Mouse (Mus musculus) liver, adult 2 months (tissue): ENCODE data around the gene Mcf2l. TPM values are rescaled to one million over a fixed set of nuclear protein-coding genes. Genes with fewer than 3 reads are reported as not detected.

Source experiments
- DNase-seq: peaks from one replicate; pipeline ENCODE4 v3.0.0-alpha.2; 2011; ENCODE audit warnings: low read depth, low spot score; ENCODE audit errors: extremely low read depth
- H3K27ac ChIP-seq: fragments of 200-500 bp; replicated peaks from 2 replicates; pipeline ENCODE4 v1.5.1; 2012; ENCODE audit warnings: low read depth, mild to moderate bottlenecking, control low read depth, inconsistent platforms, low read length; ENCODE audit not compliant: insufficient read depth
- H3K27me3 ChIP-seq: fragments of 200-500 bp; 2 replicates; pipeline ENCODE4 v1.6.1; 2012; ENCODE audit warnings: mild to moderate bottlenecking, moderate library complexity, low read length, inconsistent platforms; ENCODE audit not compliant: control insufficient read depth, insufficient read depth
- H3K36me3 ChIP-seq: fragments of 200-500 bp; 2 replicates; pipeline ENCODE4 v1.6.1; 2012; ENCODE audit warnings: low read length, inconsistent platforms; ENCODE audit not compliant: control insufficient read depth, insufficient read depth
- H3K4me1 ChIP-seq: fragments of 200-500 bp; 2 replicates; pipeline ENCODE4 v1.6.1; 2011; ENCODE audit warnings: low read length; ENCODE audit not compliant: control insufficient read depth, insufficient read depth
- H3K4me3 ChIP-seq: fragments of 200-500 bp; 2 replicates; pipeline ENCODE4 v1.5.1; 2011; ENCODE audit warnings: low read depth, mild to moderate bottlenecking, control low read depth, low read length, moderate library complexity; ENCODE audit not compliant: insufficient read depth
- H3K79me2 ChIP-seq: fragments of 200-500 bp; 2 replicates; pipeline ENCODE4 v1.6.1; 2012; ENCODE audit warnings: inconsistent platforms, mild to moderate bottlenecking, low read length, moderate library complexity; ENCODE audit not compliant: control insufficient read depth, insufficient read depth
- H3K9ac ChIP-seq: fragments of 200-500 bp; 2 replicates; pipeline ENCODE4 v1.6.1; 2012; ENCODE audit warnings: low read depth, mild to moderate bottlenecking, control low read depth, inconsistent platforms, low read length
- CTCF ChIP-seq: fragments of 200-500 bp; IDR thresholded peaks from 2 replicates; pipeline ENCODE4 v1.5.1; 2011; ENCODE audit warnings: low read depth, low read length, control low read depth
- POLR2A ChIP-seq: fragments of 200-500 bp; IDR thresholded peaks from 2 replicates; pipeline ENCODE4 v1.6.1; 2011; ENCODE audit warnings: low read length, control low read depth; ENCODE audit not compliant: insufficient read depth; ENCODE audit errors: extremely low read depth
- WGBS: fragments of 180-500 bp; shearing (Covaris S2); methylation state at CpG from one replicate; pipeline ENCODE4 v1.1.7; 2018; 5-methylcytosine and 5-hydroxymethylcytosine counted together
- polyA plus RNA-seq: library from polyadenylated mRNA; depleted of rRNA; stranded (reverse); fragments of >200 nt; gene quantifications from 2 replicates; pipeline ENCODE4 v1.2.3, GENCODE M21; 2012
- total RNA-seq: library from RNA; depleted of rRNA; stranded (reverse); fragments of >200 nt; gene quantifications from 2 replicates; pipeline ENCODE4 v1.2.3, GENCODE M21; 2014

Mcf2l gene
- total and polyA plus RNA-seq, 2 experiments: 0.11 to 1.1 TPM

DNA sequence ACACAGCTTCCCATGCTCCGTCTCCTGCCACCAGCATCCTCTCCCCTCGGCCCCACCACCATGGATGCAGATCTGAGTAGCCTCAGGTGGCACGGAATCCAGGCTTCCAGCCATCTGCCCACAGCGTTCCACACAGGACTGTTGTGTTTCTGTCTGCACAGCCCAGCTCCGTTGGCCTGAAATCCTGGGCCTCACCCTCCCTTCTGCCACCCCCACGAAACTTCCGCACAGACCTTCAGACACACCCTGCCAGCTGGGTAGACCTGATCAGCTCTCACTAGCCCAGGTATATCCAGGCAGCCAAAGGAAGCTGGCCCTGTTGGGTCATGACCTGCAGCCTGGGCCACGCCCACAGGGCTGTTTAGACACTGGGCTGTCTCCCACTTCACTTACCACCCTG lies 66.9 kb downstream of the Mcf2l start:
- Histone ChIP-seq H3K4me1 (no peaks in the 10 kb centered on the region), H3K79me2 (no peaks in the 10 kb centered on the region), H3K27ac (no peak overlapping the region), H3K27me3 (peaks cover 2% of the 10 kb centered on the region; the same call in 1 of the 2 replicates), H3K9ac (no peak overlapping the region), H3K4me3 (no peak overlapping the region), H3K36me3 (no peaks in the 10 kb centered on the region)
- WGBS: 51% methylated on average over 8 of the region's 8 CpGs
- TF ChIP-seq CTCF: no peak
- TF ChIP-seq POLR2A: no peak
- DNase-seq: no peak

DNA sequence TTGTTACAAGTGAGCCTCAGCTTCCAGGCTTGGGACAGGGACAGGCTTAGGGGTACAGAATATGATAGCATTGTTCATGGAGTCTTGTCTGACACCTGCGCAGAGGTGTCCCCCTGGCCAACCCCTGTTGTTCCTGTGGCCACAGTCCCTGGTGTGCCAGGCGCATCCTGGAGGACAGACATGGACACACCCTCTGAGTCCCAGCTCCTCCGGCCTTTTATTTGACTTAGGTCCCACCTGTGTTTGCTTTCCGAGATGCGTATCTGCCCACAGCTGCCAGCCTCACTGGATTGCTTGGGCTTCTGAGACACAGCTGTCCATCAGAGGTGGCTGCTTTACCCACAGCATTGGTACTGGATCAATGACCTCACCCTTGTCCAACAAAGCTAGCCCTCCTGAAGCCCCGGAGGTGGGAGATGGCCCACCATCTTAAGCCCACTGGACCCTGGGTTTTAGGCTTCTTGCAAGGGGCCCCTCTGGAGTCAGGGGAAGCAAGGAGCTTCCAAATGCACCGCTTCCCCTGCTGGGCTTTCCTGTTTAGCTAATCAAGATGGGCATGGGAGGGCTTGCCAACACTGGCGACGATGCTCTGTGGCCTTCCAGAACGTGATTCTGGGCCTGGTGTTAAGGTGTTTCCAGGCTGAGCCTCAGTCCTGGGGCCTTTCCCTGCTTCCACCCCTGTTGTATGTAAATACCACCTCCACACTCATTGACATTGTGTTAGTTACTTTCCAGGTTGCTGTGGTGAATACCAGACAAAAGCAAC lies 67.7 kb downstream of the Mcf2l start:
- Histone ChIP-seq H3K79me2 (no peaks in the 10 kb centered on the region), H3K4me1 (no peaks in the 10 kb centered on the region), H3K27ac (no peak overlapping the region), H3K36me3 (no peaks in the 10 kb centered on the region), H3K4me3 (no peak overlapping the region), H3K9ac (no peak overlapping the region), H3K27me3 (peaks cover 2% of the 10 kb centered on the region; the same call in 1 of the 2 replicates)
- DNase-seq: no peak
- WGBS: 34% methylated on average over 10 of the region's 10 CpGs
- TF ChIP-seq POLR2A (no peak), CTCF (no peak)

DNA sequence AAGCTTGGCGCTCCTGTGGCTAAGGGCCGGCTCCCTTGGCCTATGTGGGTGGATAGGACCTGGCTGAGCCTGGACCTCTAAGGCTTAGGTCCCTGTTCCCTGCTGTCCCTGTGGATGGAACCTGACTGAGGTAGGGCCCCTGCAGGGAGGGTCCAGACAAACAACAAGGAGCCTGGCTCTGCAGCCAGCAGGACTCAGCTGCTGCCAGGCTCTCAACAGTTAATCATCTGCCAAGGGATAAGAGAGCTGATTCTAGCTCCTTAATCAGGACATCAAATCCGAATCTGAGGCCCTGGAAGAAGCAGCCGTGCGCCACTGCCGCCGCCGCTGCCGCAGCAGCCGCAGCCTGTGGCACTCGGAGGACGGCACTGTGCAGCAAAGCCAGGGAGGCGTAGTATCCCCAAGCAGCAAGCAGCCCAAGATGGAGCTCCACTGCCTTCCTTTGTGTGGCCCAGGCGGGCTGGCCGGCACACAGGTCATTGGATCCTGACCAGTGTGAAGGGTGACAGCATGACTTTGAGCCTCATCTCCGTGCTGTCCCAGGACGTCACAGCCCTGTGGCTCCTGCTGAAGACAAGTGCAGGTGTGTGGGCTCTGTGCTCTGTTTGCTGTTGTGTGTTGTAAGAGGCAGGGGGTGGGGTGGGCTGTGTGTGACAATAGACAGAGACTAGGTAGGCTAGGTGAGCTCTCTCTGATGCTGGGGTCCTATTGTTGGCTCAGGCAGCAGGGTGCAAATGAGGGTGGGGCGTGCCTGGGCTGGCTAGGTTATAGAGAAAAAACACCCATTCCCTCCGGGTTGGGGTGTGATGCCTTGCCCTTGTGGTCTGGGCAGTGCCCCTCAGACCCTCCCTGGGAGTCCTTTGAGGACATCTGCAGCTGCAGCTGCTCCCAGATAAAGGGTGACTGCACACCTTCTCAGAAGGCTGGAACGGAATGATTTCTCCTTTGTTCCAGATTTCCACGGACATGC lies 74.3 kb downstream of the Mcf2l start:
- Histone ChIP-seq H3K79me2 (no peaks in the 10 kb centered on the region), H3K4me1 (no peaks in the 10 kb centered on the region), H3K9ac (no peak overlapping the region), H3K27ac (no peak overlapping the region), H3K27me3 (no peaks in the 10 kb centered on the region), H3K4me3 (no peak overlapping the region), H3K36me3 (no peaks in the 10 kb centered on the region)
- DNase-seq: no peak
- 10% methylated on average over 21 of the region's 21 CpGs for WGBS
- TF ChIP-seq CTCF (no peak), POLR2A (no peak)

DNA sequence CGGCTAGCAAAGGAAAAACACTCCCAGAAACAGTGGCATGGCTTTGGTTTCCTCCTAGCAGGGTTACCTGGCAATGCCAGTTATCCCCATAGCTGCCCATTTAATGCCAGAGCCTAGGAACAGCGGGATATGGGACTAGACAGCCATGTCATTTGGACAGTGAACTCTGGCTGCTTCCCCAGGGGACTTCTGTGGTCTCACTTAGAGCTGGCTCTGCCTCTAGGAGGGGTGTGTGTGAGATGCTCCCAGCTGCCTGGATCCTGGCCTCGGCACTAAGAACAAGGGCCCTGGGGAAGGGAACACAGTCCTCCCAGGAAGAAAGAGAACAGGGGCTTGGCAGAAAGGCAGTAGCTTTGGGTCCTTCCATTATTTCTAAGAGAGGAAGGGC lies 75.0 kb downstream of the Mcf2l start:
- no peak overlapping the region for H3K9ac ChIP-seq
- TF ChIP-seq CTCF (no peak), POLR2A (no peak)
- no peaks in the 10 kb centered on the region for H3K27me3 ChIP-seq
- no peaks in the 10 kb centered on the region for H3K79me2 ChIP-seq
- DNase-seq: no peak
- H3K4me3 ChIP-seq: no peak overlapping the region
- no peaks in the 10 kb centered on the region for H3K36me3 ChIP-seq
- no peaks in the 10 kb centered on the region for H3K4me1 ChIP-seq
- no peak overlapping the region for H3K27ac ChIP-seq
- 35% methylated on average over 3 of the region's 3 CpGs for WGBS

DNA sequence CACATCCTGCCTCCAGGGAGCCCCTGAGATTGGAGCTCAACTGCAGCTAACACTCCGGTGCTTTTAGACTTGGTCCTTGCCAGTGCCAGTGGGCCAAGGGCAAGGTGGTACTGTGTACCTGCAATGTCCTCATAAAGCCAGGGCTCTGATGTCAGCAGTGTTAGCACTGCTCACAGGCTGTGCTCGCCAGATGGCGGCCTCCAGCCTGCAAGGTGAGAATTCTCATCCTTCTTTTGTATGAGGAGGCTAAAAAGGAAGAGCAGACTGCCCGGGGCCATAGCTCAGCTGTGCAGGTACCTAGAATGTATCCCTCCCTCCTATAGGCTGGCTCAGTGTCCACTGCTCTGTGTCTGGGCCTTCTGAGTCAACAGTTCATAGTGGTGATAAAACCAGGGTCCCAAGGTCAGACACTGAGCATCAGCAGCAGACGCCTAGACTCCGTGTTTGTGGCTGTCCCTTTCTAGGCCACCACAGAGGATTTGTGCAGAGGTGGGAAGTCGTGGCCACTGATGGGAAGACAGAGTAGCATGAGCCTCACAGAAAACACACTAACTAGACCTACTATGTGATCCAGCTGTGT lies 77.5 kb downstream of the Mcf2l start:
- no peak for DNase-seq
- Histone ChIP-seq H3K4me3 (no peak overlapping the region), H3K4me1 (no peaks in the 10 kb centered on the region), H3K79me2 (no peaks in the 10 kb centered on the region), H3K36me3 (no peaks in the 10 kb centered on the region), H3K27me3 (no peaks in the 10 kb centered on the region), H3K27ac (no peak overlapping the region), H3K9ac (no peak overlapping the region)
- WGBS: 50% methylated on average over 7 of the region's 7 CpGs
- TF ChIP-seq POLR2A: no peak
- TF ChIP-seq CTCF: no peak
